Mouse (Mus musculus): ENCODE data around the gene Wtap.
"Not testable (repeated sequence)": the region's sequence is repeated elsewhere in the genome, so short reads cannot be mapped to it uniquely, and the experiment has no call there.

Wtap gene

GRCm38 (mm10) chr17:12994069-12994468 is at the start of gene Wtap:
Gene Wtap (minus strand): TSS chr17:12994169.
- CTCF ChIA-PET: no interaction called here
- POLR2A ChIA-PET: interaction anchor here in 2 of 4 experiments (0.6 to 16.0 kb wide), 3 partner anchors 14 to 901 kb away, joined by 3 to 173 read pairs (median 3); partner anchors contain the start of genes Acat2 (in 1 of the 2) and Sod2 (in 1 of the 2)

DNA sequence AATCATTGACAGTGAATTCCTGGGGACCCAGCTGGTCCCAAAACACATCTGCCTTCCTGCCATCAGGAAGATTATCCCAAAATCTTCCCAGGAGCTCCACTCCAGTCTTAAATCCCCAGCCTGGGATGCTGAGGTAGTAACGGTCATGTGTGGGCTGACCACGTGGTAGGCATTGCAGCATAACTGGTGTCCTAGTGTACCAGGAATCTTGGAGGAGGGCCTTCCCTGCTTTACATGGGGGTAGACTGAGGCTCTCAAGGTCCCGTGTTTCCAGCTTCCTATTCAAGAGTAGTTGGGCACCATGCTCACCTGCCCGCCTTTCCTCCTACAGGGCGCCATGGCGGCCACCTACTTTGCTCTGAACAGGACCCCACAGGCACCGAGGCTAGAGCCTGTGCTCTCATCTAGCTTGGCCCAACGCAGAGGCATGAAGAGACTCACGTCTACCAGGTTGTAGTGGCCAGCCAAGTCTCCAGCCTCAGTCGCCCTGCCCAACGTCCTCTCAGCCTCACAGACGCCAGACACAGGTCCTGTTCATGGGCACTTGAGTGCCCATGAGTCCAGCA is 42.7 kb upstream of the Wtap start:
- CTCF ChIA-PET: not testable (repeated sequence)

GRCm38 (mm10) chr17:13013316-13013715 is 19.3 kb upstream of the Wtap start:
- ChIA-PET CTCF (interaction anchor here in 1 of 4 experiments (0.6 kb wide), 1 partner anchor 211 kb away, joined by 7 read pairs; no protein-coding TSS in a partner anchor), POLR2A (interaction anchor here in 3 of 4 experiments (0.9 to 5.0 kb wide), 11 partner anchors 8 to 97 kb away, joined by 3 to 27 read pairs (median 4); partner anchors contain the start of genes Acat2 (in 1 of the 3) and Mrpl18 (in 1 of the 3))

More for the DNA sequence above, 42.7 kb upstream of the Wtap start:
- POLR2A ChIA-PET: not testable (repeated sequence)

GRCm38 (mm10) chr17:13009887-13010286 is 15.9 kb upstream of the Wtap start:
- CTCF ChIA-PET: interaction anchor here in 2 of 4 experiments (1.0 to 1.6 kb wide), 3 partner anchors 13 to 94 kb away, joined by 3 to 6 read pairs (median 3); partner anchors contain the start of genes Acat2 (in 1 of the 2), Mrpl18 (in 1 of the 2) and Tcp1 (in 1 of the 2)
- POLR2A ChIA-PET: interaction anchor here (0.6 to 7.2 kb wide), 13 partner anchors 11 to 94 kb away, joined by 3 to 173 read pairs (median 17); partner anchors contain the start of genes Acat2 (in 2 of the 4), Mrpl18 (in 2 of the 4), Tcp1 (in 2 of the 4) and Wtap (in 1 of the 4)

DNA sequence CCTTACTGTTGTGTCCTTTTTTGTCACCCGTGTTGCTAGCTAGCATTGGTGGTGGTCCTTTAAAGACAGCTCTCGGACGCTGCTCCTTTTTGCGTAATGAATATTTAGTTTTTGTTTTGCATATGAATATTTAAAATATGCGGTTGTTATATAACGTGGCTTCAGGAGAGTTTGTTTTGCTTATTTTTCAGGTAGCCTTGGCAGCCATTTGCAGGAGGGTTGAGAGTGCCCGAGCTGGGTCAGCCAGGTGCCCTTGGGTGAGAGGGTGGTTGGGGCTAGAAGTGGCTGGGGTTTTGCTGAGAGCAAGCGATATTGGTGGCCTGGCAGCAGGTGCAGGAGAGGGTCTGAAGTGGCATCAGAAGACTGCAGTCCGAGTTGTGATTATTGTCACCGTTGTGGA is 14.6 kb upstream of the Wtap start:
- ChIA-PET POLR2A (interaction anchor here (0.5 to 7.2 kb wide), 18 partner anchors 10 to 753 kb away, joined by 3 to 173 read pairs (median 8); partner anchors contain the start of genes Mrpl18 (in 3 of the 4), Tcp1 (in 3 of the 4), Acat2 (in 2 of the 4) and Tcte2 (in 1 of the 4)), CTCF (interaction anchor here in 2 of 4 experiments (0.7 to 2.0 kb wide), 3 partner anchors 20 to 150 kb away, joined by 3 to 7 read pairs (median 4); no protein-coding TSS in a partner anchor)

- CTCF ChIA-PET: interaction anchor here in 1 of 4 experiments (1.0 to 2.0 kb wide), 2 partner anchors 11 to 19 kb away, joined by 4 to 7 read pairs; no protein-coding TSS in a partner anchor
- POLR2A ChIA-PET: interaction anchor here (0.5 to 7.2 kb wide), 34 partner anchors 8 to 1195 kb away, joined by 3 to 173 read pairs (median 4); partner anchors contain the start of genes Acat2 (in 3 of the 4), Mrpl18 (in 3 of the 4), Tcp1 (in 3 of the 4) and Pnldc1 (in 2 of the 4)
Measured at GRCm38 (mm10) chr17:13007730-13008425, 13.9 kb upstream of the Wtap start.

DNA sequence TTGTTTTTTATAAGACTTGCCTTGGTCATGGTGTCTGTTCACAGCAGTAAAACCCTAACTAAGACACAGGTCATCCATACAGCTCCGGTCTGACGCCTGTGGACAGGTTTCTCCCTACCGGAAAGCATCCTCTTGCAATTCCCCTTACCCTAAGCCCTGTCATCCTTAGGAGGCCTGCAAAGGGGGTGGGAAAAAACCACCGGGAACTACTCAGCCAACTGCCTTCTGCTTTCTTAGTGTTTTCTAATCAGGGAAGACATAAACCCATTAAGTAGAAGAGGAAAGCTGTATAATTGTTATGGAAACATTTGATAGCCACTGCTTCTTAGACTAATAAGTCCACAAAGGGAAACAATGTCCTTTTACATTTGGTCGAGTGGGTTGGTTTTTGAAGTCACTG is 13.0 kb upstream of the Wtap start:
- CTCF ChIA-PET: interaction anchor here in 1 of 4 experiments (1.0 to 2.0 kb wide), 2 partner anchors 10 to 18 kb away, joined by 4 to 7 read pairs; no protein-coding TSS in a partner anchor

DNA sequence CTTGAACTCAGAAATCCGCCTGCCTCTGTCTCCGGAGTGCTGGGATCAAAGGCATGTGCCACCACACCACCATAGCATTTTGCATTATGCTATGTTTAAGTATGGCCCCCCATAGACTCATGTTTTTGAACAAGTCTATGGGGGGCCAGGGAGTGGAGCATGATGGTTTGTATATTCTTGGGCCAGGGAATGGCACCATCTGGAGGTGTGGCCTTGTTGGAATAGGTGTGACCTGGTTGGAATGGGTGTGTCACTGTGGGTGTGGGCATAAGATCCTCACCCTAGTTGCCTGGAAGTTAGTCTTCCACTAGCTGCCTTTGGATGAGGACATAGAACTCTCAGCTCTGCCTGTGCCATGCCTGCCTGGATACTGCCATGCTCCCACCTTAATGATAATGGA is 12.6 kb upstream of the Wtap start, which contains the start of gene Sod2:
Gene Sod2, plus strand, starts transcription at position 301 of the 400 bp plus-strand sequence.
- POLR2A ChIA-PET: interaction anchor here in 3 of 4 experiments (0.7 to 7.2 kb wide), 17 partner anchors 8 to 677 kb away, joined by 3 to 173 read pairs (median 12); partner anchors contain the start of genes Mrpl18 (in 3 of the 3), Acat2 (in 2 of the 3), Tcp1 (in 2 of the 3) and Pnldc1 (in 1 of the 3)
- CTCF ChIA-PET: not testable (repeated sequence)

More for the DNA sequence above, 13.0 kb upstream of the Wtap start:
- POLR2A ChIA-PET: interaction anchor here (0.5 to 7.2 kb wide), 29 partner anchors 8 to 1196 kb away, joined by 3 to 173 read pairs (median 5); partner anchors contain the start of genes Acat2 (in 3 of the 4), Mrpl18 (in 3 of the 4), Pnldc1 (in 2 of the 4) and Tcp1 (in 2 of the 4)

DNA sequence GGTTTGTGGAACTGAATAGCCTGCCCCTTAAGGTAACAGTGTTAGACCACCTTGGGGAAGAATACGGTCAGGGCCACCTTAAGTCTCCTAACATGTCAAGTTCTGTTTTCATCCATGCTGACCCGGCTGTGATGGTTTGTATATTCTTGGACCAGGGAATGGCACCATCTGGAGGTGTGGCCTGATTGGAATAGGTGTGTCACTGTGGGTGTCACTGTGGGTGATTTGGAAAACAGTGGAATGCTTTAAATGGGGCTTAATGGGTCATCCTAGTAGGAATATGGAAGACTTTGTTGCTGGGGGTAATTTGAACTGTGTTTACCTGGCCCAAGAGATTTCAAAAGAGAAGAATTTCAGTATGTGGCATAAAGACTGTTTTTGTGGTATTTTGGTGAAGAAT is 10.5 kb upstream of the Wtap start:
- POLR2A ChIA-PET: interaction anchor here in 3 of 4 experiments (0.9 to 7.2 kb wide), 8 partner anchors 7 to 87 kb away, joined by 3 to 173 read pairs (median 37); partner anchors contain the start of genes Mrpl18 (in 1 of the 3), Tcp1 (in 1 of the 3) and Wtap (in 1 of the 3)
- CTCF ChIA-PET: not testable (repeated sequence)

DNA sequence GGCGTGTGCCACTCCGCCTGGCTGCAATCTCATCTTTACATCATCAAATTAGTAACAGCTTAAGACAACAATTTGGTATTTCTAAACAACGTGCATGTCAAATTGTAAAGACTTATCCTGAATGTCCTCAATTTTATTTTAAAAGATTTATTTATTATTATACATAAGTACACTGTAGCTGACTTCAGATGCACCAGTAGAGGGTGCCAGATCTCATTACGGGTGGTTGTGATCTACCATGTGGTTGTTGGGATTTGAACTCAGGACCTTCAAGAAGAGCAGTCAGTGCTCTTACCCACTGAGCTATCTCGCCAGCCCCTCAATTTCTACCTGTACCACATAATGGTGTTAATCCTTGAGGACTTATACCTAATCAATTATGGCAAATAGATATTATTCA is 8.3 kb upstream of the Wtap start:
- CTCF ChIA-PET: not testable (repeated sequence)
- POLR2A ChIA-PET: interaction anchor here in 3 of 4 experiments (0.7 to 7.6 kb wide), 8 partner anchors 10 to 443 kb away, joined by 3 to 115 read pairs (median 5); partner anchors contain the start of genes Mrpl18 (in 1 of the 3), Pnldc1 (in 1 of the 3) and Tcp1 (in 1 of the 3)

DNA sequence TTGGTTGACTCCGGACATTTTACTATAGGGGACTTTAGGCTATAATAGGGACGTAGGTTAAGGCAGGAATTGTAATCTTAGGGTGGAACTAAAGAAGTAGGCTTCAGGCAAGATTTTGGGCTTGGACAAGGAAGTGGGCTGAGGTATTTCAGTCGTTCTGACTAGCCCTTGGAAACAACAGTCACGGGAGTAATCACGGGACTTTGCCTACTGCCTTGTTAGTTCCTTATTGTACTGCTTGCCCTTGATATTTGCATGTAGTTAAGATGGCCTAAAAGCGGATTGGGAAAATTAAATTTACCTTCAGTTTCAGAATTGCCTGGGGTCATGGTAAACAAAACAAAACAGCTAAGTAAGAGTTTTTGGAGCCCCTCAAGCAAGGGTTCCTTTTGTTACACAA is 5.1 kb upstream of the Wtap start:
- ChIA-PET POLR2A (interaction anchor here in 3 of 4 experiments (0.7 to 7.6 kb wide), 19 partner anchors 8 to 256 kb away, joined by 3 to 115 read pairs (median 10); partner anchors contain the start of genes Mrpl18 (in 3 of the 3), Sod2 (in 3 of the 3), Tcp1 (in 3 of the 3) and Acat2 (in 2 of the 3)), CTCF (no interaction called here)

GRCm38 (mm10) chr17:12997890-12998289 is 3.9 kb upstream of the Wtap start:
- CTCF ChIA-PET: interaction anchor here in 1 of 4 experiments (0.7 kb wide), 1 partner anchor 474 kb away, joined by 5 read pairs; no protein-coding TSS in a partner anchor
- POLR2A ChIA-PET: interaction anchor here (0.8 to 7.6 kb wide), 19 partner anchors 9 to 88 kb away, joined by 3 to 115 read pairs (median 9); partner anchors contain the start of genes Mrpl18 (in 3 of the 4), Sod2 (in 3 of the 4), Acat2 (in 2 of the 4) and Tcp1 (in 2 of the 4)

DNA sequence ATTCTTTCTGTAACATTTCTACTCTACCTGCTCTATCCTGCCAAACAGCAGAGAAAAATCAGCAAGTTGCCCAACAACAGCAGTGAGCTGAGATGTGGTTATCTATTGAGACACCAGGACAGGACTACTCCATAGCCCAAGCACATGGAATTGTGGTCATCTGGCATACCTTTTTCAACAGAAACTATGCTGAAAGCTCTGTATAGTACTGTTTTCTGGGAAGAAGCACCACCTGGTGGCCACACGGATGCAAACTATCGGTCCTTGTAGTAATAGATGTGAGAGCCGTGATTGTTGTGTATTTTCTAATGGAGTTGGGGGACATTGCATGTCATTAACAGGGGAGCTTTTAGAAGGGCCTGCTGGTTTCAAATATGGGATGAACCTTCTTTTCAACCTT is 2.4 kb upstream of the Wtap start:
- CTCF ChIA-PET: interaction anchor here in 2 of 4 experiments (0.6 to 1.3 kb wide), 9 partner anchors 8 to 930 kb away, joined by 3 to 6 read pairs (median 4); no protein-coding TSS in a partner anchor
- POLR2A ChIA-PET: interaction anchor here in 3 of 4 experiments (0.9 to 7.6 kb wide), 18 partner anchors 7 to 92 kb away, joined by 3 to 115 read pairs (median 5); partner anchors contain the start of genes Mrpl18 (in 3 of the 3), Tcp1 (in 3 of the 3), Acat2 (in 2 of the 3) and Sod2 (in 2 of the 3)

GRCm38 (mm10) chr17:12992470-12992991 is 1.4 kb downstream of the Wtap start:
- CTCF ChIA-PET: interaction anchor here in 2 of 4 experiments (0.6 to 0.8 kb wide), 2 partner anchors 77 to 574 kb away, joined by 3 to 4 read pairs; partner anchors contain the start of genes Mrpl18 (in 1 of the 2) and Tcp1 (in 1 of the 2)
- POLR2A ChIA-PET: interaction anchor here (0.7 to 16.0 kb wide), 27 partner anchors 7 to 691 kb away, joined by 3 to 173 read pairs (median 6); partner anchors contain the start of genes Mrpl18 (in 3 of the 4), Tcp1 (in 3 of the 4), Acat2 (in 2 of the 4) and Sod2 (in 2 of the 4)

DNA sequence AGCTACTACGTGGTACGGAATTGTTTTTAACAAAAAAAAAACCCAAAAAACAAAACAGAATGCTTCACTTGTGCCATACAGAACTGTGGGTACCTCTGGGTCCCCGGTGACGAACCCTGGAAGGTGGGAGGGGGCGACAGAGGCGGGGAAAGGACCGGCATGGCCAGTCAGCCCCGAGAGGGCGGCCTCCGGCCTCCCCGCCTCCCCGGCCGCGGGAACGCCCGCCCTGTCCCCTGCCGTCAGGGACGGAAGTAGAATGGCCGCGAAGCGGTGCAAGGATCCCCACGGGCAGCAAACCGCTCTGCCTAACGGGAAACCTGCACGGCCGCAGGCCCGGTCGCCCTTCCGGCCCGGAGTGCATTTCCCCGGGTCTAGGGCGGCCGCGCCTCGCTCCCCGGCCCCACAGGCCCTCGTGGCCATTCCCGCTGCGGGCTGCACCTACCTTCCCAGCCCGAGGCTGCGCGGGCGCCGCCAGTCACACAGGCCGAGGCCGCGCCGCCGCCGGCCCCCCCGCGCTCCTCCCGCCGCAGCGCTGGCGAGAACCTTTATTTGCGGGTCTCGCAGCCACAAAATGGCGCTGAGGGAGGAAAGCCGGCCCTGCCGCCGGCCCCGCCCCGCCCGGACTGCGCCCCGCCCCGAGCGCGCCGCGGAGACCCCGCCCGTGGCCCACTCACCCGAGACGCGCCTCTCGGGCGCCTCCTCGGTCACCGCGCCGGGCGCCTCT is 2.2 kb downstream of the Wtap start:
- POLR2A ChIA-PET: interaction anchor here (0.6 to 16.0 kb wide), 45 partner anchors 8 to 692 kb away, joined by 3 to 173 read pairs (median 5); partner anchors contain the start of genes Mrpl18 (in 3 of the 4), Sod2 (in 3 of the 4), Tcp1 (in 3 of the 4) and Acat2 (in 2 of the 4)
- CTCF ChIA-PET: interaction anchor here in 3 of 4 experiments (0.5 to 0.8 kb wide), 6 partner anchors 9 to 918 kb away, joined by 3 to 10 read pairs (median 4); partner anchors contain the start of genes Acat2 (in 1 of the 3), Mrpl18 (in 1 of the 3) and Tcp1 (in 1 of the 3)

- CTCF ChIA-PET: interaction anchor here in 2 of 4 experiments (0.5 to 0.7 kb wide), 4 partner anchors 10 to 918 kb away, joined by 3 to 10 read pairs (median 4); partner anchors contain the start of gene Acat2 (in 1 of the 2)
- POLR2A ChIA-PET: interaction anchor here (0.6 to 16.0 kb wide), 34 partner anchors 8 to 689 kb away, joined by 3 to 173 read pairs (median 6); partner anchors contain the start of genes Sod2 (in 3 of the 4), Acat2 (in 2 of the 4), Mrpl18 (in 2 of the 4) and Pnldc1 (in 2 of the 4)
Measured at GRCm38 (mm10) chr17:12991194-12991634, 2.8 kb downstream of the Wtap start.

Measured in embryonic stem cell, embryonic (primary cell).